Mouse (Mus musculus) lung, adult 2 months (tissue): ENCODE results near the gene P4ha1.

Experiments
- CTCF ChIP-seq: fragments of 200-500 bp; IDR thresholded peaks from 2 replicates; pipeline ENCODE4 v1.5.1; 2011; ENCODE audit warnings: mild to moderate bottlenecking, low read length, control low read depth; ENCODE audit not compliant: insufficient read depth
- POLR2A ChIP-seq: fragments of 200-500 bp; IDR thresholded peaks from 2 replicates; pipeline ENCODE4 v1.6.1; 2011; ENCODE audit warnings: low read depth, mild to moderate bottlenecking, control low read depth, low read length, borderline replicate concordance; ENCODE audit errors: extremely low read depth

GRCm38 (mm10) chr10:59283164-59283563 lies 39.9 kb upstream of the P4ha1 start:
- no peak for TF ChIP-seq POLR2A
- no peak for TF ChIP-seq CTCF
